In genomic region chr4:136439106-136439505, GRCm38 (mm10) we compare ENCODE assay signal across 23 mouse cellular contexts. TPM values are rescaled to one million over a fixed set of nuclear protein-coding genes. Genes with fewer than 3 reads are reported as not detected.
DNase-seq lines count a peak whose midpoint lies in the region; ATAC-seq and TF ChIP-seq lines count a peak whose summit lies in the region.
"Had no signal": no experiment of that assay in that cellular context is flagged by ENCODE, and none has a peak within 500 bp of the region (broad histone marks: within the 10 kb centered on the region; RNA-seq: fewer than 3 reads in every experiment).

No protein-coding gene starts in this region.

- intact Hi-C loops in left cerebral cortex, adult 2 months (cut with DNase I), result no loop called here

- H3K4me3 ChIP-seq in intestine, embryonic 16.5 days (ENCODE audit: low read length), result no peak overlapping the region
- H3K4me3 ChIP-seq in left cerebral cortex, adult 2 months, result no peak overlapping the region
- H3K4me3 ChIP-seq: heart, embryonic 12.5 days; hindbrain, embryonic 10.5 days had no signal

- no peaks in the 10 kb centered on the region for H3K4me1 ChIP-seq in intestine, embryonic 16.5 days (ENCODE audit: control insufficient read depth, insufficient read depth, low read length)

- no peak overlapping the region for H3K27ac ChIP-seq in intestine, embryonic 16.5 days (ENCODE audit: low read length)
- H3K27ac ChIP-seq in left cerebral cortex, adult 2 months, result no peak overlapping the region
- H3K27ac ChIP-seq: hindbrain, embryonic 10.5 days; hindbrain, embryonic 14.5 days had no signal

- no peaks in the 10 kb centered on the region for H3K36me3 ChIP-seq in intestine, embryonic 16.5 days (ENCODE audit: control insufficient read depth, insufficient read depth, low read length)
- H3K36me3 ChIP-seq: G1E; heart, embryonic 12.5 days; hindbrain, embryonic 10.5 days had no signal

- H3K9ac ChIP-seq in intestine, embryonic 16.5 days (ENCODE audit: low read depth, low read length), result no peak overlapping the region
- H3K9ac ChIP-seq: heart, embryonic 12.5 days; hindbrain, embryonic 14.5 days had no signal

- no peak overlapping the region for H3K4me2 ChIP-seq in intestine, embryonic 16.5 days (ENCODE audit: low read depth, low read length)
- H3K4me2 ChIP-seq: heart, embryonic 12.5 days; hindbrain, embryonic 14.5 days had no signal

- no peaks in the 10 kb centered on the region for H3K27me3 ChIP-seq in intestine, embryonic 16.5 days (replicated peaks; ENCODE audit: control insufficient read depth, insufficient read depth, low read length)
- H3K27me3 ChIP-seq: heart, embryonic 12.5 days had no signal

- peak; percentile 66 for ATAC-seq in intestine, embryonic 16.5 days
- ATAC-seq: CD4-positive, CD25-positive, alpha-beta regulatory T cell, adult 4 months; forebrain, embryonic 14.5 days had no signal

- 55% methylated on average over 4 of the region's 4 CpGs for WGBS in intestine, embryonic 16.5 days

- no peaks in the 10 kb centered on the region for H3K9me3 ChIP-seq in intestine, embryonic 16.5 days (ENCODE audit: control insufficient read depth, low read length)
- H3K9me3 ChIP-seq: G1E; heart, embryonic 12.5 days; hindbrain, embryonic 10.5 days had no signal

- TF ChIP-seq CTCF in left cerebral cortex, adult 2 months (IDR thresholded peaks at IDR 0.05), result no peak

- DNase-seq in urinary bladder, postnatal 14 days (ENCODE audit: low spot score), result peak; percentile 67
- DNase-seq in urinary bladder, adult 18-20 months (ENCODE audit: low spot score in 2 of 2), result no peak
- peak; percentile 76 for DNase-seq in fat pad, adult 2 months (ENCODE audit: extremely low read depth, low read depth, low spot score)
- no peak for DNase-seq in left cerebral cortex, adult 2 months (ENCODE audit: extremely low spot score in 1 of 2, low spot score in 2 of 2)
- DNase-seq in retina, embryonic 14.5 days (ENCODE audit: low spot score), result no peak
- no peak for DNase-seq in frontal cortex, postnatal 10 days (ENCODE audit: low spot score in 2 of 2)
- DNase-seq: adrenal gland, adult 8-10 months; adrenal gland, postnatal 36 days; B cell, adult 2 months; cerebellum, adult 2 months; cerebellum, postnatal 10 days; gastrocnemius, postnatal 36 days had no signal

RNA-seq across cellular contexts. Expression of gene Htr1d, which starts 15.8 kb away (rescaled TPM):
- 0.10 and 0.16 TPM in 2 replicates for polyA plus RNA-seq in intestine, embryonic 16.5 days (2015; fragmentation: Nextera tagmentation; extraction: Ambion mirVana)
- 1 to 10 TPM; 5.7 to 6.0 TPM for total RNA-seq in left cerebral cortex, adult 2 months (2021)
- total RNA-seq: gastrocnemius, adult 8-10 months; gastrocnemius, postnatal 36 days; heart, adult 8-10 months; heart, postnatal 25 days had no signal
- polyA plus RNA-seq: CD4-positive, CD25-positive, alpha-beta regulatory T cell, adult 4 months; G1E had no signal

RNA-seq across cellular contexts. Expression of gene 6030445D17Rik, which starts 22.9 kb away (rescaled TPM):
- 0.27 and 0.50 TPM in 2 replicates for polyA plus RNA-seq in intestine, embryonic 16.5 days (2015; fragmentation: Nextera tagmentation; extraction: Ambion mirVana)
- under 1 TPM; 0.32 to 0.51 TPM for total RNA-seq in left cerebral cortex, adult 2 months (2021)
- total RNA-seq: G1E had no signal
- polyA plus RNA-seq: CD4-positive, CD25-positive, alpha-beta regulatory T cell, adult 4 months; forebrain, embryonic 14.5 days; G1E; heart, embryonic 16.5 days had no signal

RNA-seq across cellular contexts. Expression of gene Luzp1, which starts 30.5 kb away (rescaled TPM):
- polyA plus RNA-seq in intestine, embryonic 16.5 days (2015; fragmentation: Nextera tagmentation; extraction: Ambion mirVana), result 96.8 and 115 TPM in 2 replicates
- 10 to 100 TPM; 82.0 to 88.2 TPM for total RNA-seq in left cerebral cortex, adult 2 months (2021)
- polyA plus RNA-seq: G1E had no signal

Comparison
In these comparisons a context has a peak if more than half of its experiments do, and no peak if none do; other contexts are left out.
1. DNase-seq: peak in urinary bladder, postnatal 14 days (single experiment) and fat pad, adult 2 months (single experiment); none in urinary bladder, adult 18-20 months (0 of 2), left cerebral cortex, adult 2 months (0 of 2), retina, embryonic 14.5 days (single experiment) and frontal cortex, postnatal 10 days (0 of 2).